Mouse (Mus musculus) CH12F3 (cell line): ENCODE results near the gene Hdac10.

Experiments
- in situ Hi-C: fragments of 300-500 bp; cut with MboI; formaldehyde crosslinking; loops from 2 replicates; pipeline ENCODE4 v1.14.3; 2020; ENCODE audit warnings: low sequenced_read_pairs

The Hdac10 gene

GRCm38 (mm10) chr15:89148496-89149270, 20.2 kb upstream of the Hdac10 start:
- in situ Hi-C loops = no loop called here

- in situ Hi-C loops = no loop called here
Measured at GRCm38 (mm10) chr15:89147895-89148294, 19.4 kb upstream of the Hdac10 start.

- in situ Hi-C loops = no loop called here
Measured at GRCm38 (mm10) chr15:89147456-89147855, 19.0 kb upstream of the Hdac10 start.

- in situ Hi-C loops = no loop called here
Measured at GRCm38 (mm10) chr15:89147024-89147423, 18.5 kb upstream of the Hdac10 start.

- in situ Hi-C loops = no loop called here
Measured at GRCm38 (mm10) chr15:89146537-89146936, 18.0 kb upstream of the Hdac10 start.

GRCm38 (mm10) chr15:89145813-89146350, 17.4 kb upstream of the Hdac10 start:
- in situ Hi-C loops = no loop called here

DNA sequence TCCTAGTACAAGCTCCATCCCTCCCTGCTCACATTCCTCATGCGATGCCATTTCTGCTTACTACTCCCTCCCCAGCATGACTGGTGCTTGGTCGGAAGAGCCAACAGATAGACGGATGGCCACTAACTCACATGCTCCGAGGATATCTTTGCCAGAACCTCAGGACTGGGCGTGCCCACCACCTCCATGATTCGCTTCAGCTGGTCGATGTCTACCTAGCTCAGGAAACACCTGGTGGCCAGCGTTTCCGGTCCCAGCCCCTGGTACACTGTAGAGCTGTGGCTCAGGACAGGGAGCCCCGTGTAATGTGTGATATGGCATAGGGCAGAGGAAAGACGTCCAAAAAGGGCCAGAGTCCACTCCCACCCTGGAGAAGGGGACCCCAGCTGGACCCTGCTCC, 16.5 kb upstream of the Hdac10 start:
- in situ Hi-C loops = no loop called here

GRCm38 (mm10) chr15:89143134-89143533, 14.6 kb upstream of the Hdac10 start:
- in situ Hi-C loops = no loop called here

DNA sequence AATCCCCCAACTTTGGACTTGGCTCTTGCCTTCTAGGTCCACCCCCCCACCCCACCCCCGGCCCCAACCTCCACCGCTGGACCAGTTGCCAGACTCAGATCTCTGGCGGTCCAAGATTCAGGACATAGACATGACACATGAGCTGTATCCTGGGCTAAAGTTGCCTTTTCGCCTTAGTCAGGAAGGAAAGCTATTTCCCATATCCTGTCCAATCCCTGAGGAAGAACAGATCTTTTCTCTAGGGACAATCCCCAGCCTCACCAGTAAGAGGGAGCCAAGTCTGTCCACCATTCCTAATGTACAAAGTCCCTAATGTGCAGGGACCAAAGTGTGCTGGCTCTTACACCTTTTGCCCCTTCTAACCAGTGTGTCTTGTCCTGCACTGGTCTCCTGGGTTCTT, 13.4 kb upstream of the Hdac10 start:
- in situ Hi-C loops = no loop called here

GRCm38 (mm10) chr15:89141443-89141842, 12.9 kb upstream of the Hdac10 start:
- in situ Hi-C loops = no loop called here

GRCm38 (mm10) chr15:89140659-89141252, 12.3 kb upstream of the Hdac10 start, which contains the start of gene Mapk12:
Gene Mapk12, minus strand, starts transcription at chr15:89140703.
- in situ Hi-C loops = no loop called here

DNA sequence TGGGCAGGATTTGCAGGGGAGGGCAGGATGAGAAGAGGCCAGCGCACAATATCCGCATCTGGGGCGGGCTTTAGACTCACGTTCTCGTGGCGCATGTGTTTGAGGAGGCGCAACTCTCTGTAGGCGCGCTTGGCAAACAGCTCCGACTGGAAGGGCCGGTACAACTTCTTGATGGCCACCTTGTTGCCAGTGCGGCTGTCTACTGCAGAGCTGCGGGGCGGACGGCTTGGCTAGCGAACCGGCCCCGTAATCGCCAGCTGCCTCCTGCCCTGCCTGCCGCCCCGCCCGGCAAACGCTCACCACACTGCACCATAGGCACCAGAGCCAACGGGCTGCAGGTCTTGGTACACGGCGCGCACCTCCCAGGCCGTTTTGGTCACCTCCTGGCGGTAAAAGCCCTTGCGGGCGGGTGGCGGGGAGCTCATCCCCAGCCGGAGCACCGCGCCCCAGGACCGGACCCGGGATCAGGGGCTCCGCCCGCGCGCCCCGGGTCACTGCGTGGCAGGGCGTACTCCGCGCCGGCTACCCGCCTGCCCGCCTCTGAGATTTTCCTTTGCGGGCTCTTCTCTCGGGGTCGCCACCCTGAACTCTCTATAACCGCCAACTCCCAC, 11.7 kb upstream of the Hdac10 start:
- in situ Hi-C loops = no loop called here

DNA sequence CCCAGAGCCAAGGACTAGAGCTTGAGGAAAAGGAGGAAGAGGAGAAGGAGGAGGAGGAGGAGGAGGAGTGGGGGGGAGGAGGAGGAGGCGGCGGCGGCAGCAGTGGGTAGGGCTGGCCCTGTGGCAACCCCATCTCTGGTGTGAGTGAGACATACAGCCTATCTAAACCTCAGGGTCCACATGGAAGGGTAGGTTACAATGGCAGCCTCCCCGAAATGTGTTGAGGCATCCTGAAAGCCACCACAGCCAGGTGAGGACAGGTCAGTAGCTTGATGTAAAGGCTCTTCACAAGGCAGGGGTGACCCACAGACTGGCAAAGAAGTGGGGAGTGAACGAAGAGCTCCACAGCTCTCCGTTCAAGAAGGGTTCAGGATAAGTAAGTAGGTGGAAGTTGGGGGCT, 10.0 kb upstream of the Hdac10 start:
- in situ Hi-C loops = no loop called here

GRCm38 (mm10) chr15:89138046-89138405, 9.5 kb upstream of the Hdac10 start:
- in situ Hi-C loops = no loop called here

DNA sequence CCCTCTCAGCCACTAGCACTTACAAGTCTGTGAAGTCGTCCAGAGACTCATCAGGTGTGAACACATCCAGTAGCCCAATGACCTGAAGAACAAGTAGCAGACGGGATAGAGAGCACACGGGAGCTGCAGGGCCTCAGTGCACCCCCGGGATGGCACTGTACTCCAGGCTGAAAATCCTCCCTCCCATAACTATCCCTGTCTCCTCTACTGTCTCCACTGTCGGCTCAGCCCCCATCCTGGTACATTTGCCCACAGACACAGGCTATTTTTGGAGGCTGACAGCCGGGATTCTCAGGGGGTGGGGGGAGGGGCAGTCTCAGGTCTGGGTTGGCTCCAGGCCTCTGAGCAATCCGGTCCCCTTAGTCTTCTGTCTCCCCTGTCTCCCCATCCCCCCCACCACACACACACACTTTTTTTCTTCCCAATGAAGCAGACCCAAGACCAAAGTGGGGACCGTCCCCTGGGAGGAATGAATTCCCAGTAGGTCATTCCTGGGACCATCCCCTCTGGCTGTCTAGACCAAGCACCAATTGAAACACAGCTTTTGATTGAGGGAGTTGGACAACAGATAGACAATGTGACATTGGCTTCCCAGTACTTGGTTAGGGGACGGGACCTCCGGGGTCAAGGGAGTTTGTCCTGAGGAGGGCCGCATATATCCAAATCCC, 9.0 kb upstream of the Hdac10 start:
- in situ Hi-C loops = no loop called here

DNA sequence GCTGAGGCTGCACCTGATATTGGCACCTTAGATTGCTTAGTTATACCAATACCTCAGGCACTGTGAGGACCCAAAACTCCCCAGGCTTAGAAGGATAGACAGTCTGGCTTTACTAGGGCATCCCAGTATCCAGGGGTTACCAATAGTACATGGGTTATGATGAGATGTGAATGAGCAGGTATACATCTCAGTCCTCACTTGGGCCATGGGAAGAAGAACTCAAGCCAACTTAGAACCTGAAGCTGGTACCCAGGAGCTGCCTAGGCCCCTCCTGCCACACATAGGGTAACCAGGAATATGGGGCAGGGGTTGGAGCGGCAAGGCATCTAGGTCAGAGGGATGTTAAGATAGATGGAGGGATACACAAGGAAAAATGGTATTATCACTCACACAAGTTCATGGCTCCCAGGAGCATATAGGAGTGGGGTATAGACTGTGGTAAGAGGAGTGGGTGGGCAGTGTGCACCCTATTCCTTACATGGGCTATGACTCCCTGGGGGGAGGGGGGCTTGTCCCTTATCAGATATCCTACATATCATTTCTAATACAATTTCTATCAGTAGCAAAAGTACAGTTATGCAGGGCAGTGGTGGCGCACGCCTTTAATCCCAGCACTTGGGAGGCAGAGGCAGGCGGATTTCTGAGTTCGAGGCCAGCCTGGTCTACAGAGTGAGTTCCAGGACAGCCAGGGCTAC, 8.1 kb upstream of the Hdac10 start:
- in situ Hi-C loops = no loop called here

- in situ Hi-C loops = no loop called here
Measured at GRCm38 (mm10) chr15:89131316-89131715, 2.8 kb upstream of the Hdac10 start.

DNA sequence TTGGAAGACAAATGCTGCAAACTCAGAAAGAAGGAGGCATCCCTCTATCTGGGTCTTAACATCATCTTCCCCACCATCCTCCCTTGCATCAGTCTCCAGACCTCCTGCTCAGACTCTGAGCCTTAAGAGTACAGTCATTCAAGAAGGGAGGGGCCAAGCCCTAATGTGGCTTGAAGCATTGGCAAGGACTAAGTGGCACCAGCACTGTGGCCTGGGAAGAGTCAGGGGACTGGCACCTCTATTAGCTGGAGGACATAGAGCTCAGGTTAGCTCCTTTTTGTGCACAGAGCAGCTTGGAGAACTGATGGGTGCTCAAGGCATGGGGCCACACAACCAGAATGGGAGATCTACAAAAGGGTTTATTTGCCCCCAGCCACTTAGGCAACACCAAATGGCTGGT, 1.7 kb upstream of the Hdac10 start:
- in situ Hi-C loops = no loop called here

DNA sequence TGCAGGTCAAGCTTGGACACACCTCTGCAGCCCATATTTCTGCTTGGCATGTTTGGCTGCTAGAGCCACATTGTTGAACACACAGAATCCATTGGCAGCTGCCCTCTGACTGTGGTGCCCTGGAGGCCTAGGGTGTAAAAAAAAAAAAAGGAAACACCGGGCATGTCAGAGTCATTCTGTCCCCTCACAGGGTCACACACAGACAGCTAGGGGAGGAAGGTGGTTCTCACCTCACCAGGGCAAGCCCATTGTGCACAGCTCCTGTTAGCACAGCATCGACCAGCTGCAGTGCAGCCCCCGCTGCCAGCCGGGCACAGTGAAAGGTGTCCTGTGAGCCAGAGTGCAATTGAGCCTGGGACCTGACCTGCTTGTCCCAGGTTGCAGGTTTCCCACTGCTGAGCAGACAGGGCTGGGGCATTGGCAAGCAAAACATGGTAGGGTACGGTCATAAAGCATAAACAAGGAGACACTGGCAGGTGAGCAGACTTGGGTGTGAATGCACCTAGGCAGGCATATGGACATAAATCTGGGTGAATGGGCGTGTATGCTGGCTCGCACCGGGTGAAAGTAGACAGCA, 1.0 kb downstream of the Hdac10 start:
- in situ Hi-C loops = no loop called here

DNA sequence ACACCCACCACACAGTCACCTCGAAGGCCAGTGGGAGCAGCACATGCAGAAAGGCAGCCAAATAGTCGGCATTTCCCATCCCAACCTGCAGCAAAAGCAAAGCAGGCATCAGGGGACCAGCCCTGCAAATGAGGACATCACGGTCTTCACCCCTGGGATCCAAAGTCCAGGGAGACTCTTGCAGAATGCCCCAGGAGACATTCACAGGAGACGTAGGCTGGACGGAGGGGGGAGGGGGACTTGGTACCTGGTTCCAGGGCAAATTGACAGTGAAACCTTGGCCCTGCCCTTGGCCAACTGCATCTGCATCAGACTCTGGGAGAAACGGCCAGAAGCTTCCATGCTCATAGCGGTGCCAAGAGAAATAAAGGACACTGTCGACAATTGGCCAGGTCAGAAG, 1.9 kb downstream of the Hdac10 start:
- in situ Hi-C loops = no loop called here
